Mouse (Mus musculus) regulatory T cell (primary cell): ENCODE results near the gene Capn13.

ENCODE experiments used
- in situ Hi-C: fragments of 300-600 bp; cut with MboI, MseI; formaldehyde crosslinking; loops from one replicate; pipeline ENCODE4 v1.15.1; 2025; ENCODE audit warnings: high pct_unique_total_duplicates

Gene Capn13

GRCm38 (mm10) chr17:73400862-73401261, at the start of gene Capn13:
Capn13 (minus strand) TSS chr17:73400866.
- in situ Hi-C loops: no loop called here

GRCm38 (mm10) chr17:73449104-73449503, 48.4 kb upstream of the Capn13 start:
- in situ Hi-C loops: no loop called here

GRCm38 (mm10) chr17:73440798-73441197, 40.1 kb upstream of the Capn13 start:
- in situ Hi-C loops: no loop called here

GRCm38 (mm10) chr17:73432564-73433006, 31.9 kb upstream of the Capn13 start:
- in situ Hi-C loops: no loop called here

- in situ Hi-C loops: no loop called here
Observed at GRCm38 (mm10) chr17:73432058-73432457, 31.4 kb upstream of the Capn13 start.

- in situ Hi-C loops: loop anchor here (10.0 kb wide), 1 partner anchor 953 kb away; no protein-coding TSS in a partner anchor
Observed at GRCm38 (mm10) chr17:73417382-73417781, 16.7 kb upstream of the Capn13 start.

- in situ Hi-C loops: loop anchor here (10.0 kb wide), 1 partner anchor 951 kb away; no protein-coding TSS in a partner anchor
Observed at GRCm38 (mm10) chr17:73416181-73416795, 15.6 kb upstream of the Capn13 start.

- in situ Hi-C loops: loop anchor here (10.0 kb wide), 1 partner anchor 947 kb away; no protein-coding TSS in a partner anchor
Observed at GRCm38 (mm10) chr17:73411817-73412216, 11.2 kb upstream of the Capn13 start.

GRCm38 (mm10) chr17:73401272-73401671, 606 bp upstream of the Capn13 start:
- in situ Hi-C loops: no loop called here

- in situ Hi-C loops: no loop called here
Observed at GRCm38 (mm10) chr17:73399136-73399535, 1.5 kb downstream of the Capn13 start.

- in situ Hi-C loops: no loop called here
Observed at GRCm38 (mm10) chr17:73393361-73393760, 7.3 kb downstream of the Capn13 start.

- in situ Hi-C loops: no loop called here
Observed at GRCm38 (mm10) chr17:73391771-73392170, 8.9 kb downstream of the Capn13 start.

- in situ Hi-C loops: no loop called here
Observed at GRCm38 (mm10) chr17:73390191-73391089, 10.2 kb downstream of the Capn13 start.

GRCm38 (mm10) chr17:73389336-73389735, 11.3 kb downstream of the Capn13 start:
- in situ Hi-C loops: no loop called here

GRCm38 (mm10) chr17:73386581-73386980, 14.1 kb downstream of the Capn13 start:
- in situ Hi-C loops: no loop called here

GRCm38 (mm10) chr17:73385940-73386339, 14.7 kb downstream of the Capn13 start:
- in situ Hi-C loops: no loop called here

- in situ Hi-C loops: no loop called here
Observed at GRCm38 (mm10) chr17:73382327-73383014, 18.2 kb downstream of the Capn13 start.

- in situ Hi-C loops: no loop called here
Observed at GRCm38 (mm10) chr17:73381681-73382080, 19.0 kb downstream of the Capn13 start.

- in situ Hi-C loops: no loop called here
Observed at GRCm38 (mm10) chr17:73377778-73378484, 22.7 kb downstream of the Capn13 start.

GRCm38 (mm10) chr17:73367334-73367733, 33.3 kb downstream of the Capn13 start:
- in situ Hi-C loops: no loop called here

- in situ Hi-C loops: no loop called here
Observed at GRCm38 (mm10) chr17:73361054-73361453, 39.6 kb downstream of the Capn13 start.
